ENCODE assay signal across 1 mouse cellular context in genomic region chr9:25143950-25144349, GRCm38 (mm10).
TF ChIP-seq lines count a peak whose summit lies in the region.

No protein-coding gene starts in this region.

TF ChIP-seq in MEL, 35 proteins besides CTCF, POLR2A, EP300 and RAD21 (continued from another document):
- TF ChIP-seq TAL1 (IDR thresholded peaks at IDR 0.05; ENCODE audit: low read length) = 0 out of 2 replicates have a peak, but pooled peaks have one; percentile 13
- no peak for TF ChIP-seq MAFK (IDR thresholded peaks at IDR 0.05; ENCODE audit: borderline replicate concordance, low read depth, low read length)
- TF ChIP-seq ETS1 (IDR thresholded peaks at IDR 0.05; ENCODE audit: low read depth, low read length) = peak; percentile 55; the same call in 1 of the 2 replicates
- TF ChIP-seq SMC3 (IDR thresholded peaks at IDR 0.05; ENCODE audit: low read depth, low read length) = no peak
- TF ChIP-seq MYC (IDR thresholded peaks at IDR 0.05; ENCODE audit: low read depth, low read length) = no peak
TF ChIP-seq in MEL: peak in this region for 7.
